Mouse (Mus musculus): ENCODE measurements around the gene Rsu1. TPM values are rescaled to one million over a fixed set of nuclear protein-coding genes. Genes with fewer than 3 reads are reported as not detected.
"Not testable (repeated sequence)": the region's sequence is repeated elsewhere in the genome, so short reads cannot be mapped to it uniquely, and the experiment has no call there.

The Rsu1 gene
- total and polyA plus RNA-seq, 2 experiments from 2014 or later: 85.8 to 114 TPM

DNA sequence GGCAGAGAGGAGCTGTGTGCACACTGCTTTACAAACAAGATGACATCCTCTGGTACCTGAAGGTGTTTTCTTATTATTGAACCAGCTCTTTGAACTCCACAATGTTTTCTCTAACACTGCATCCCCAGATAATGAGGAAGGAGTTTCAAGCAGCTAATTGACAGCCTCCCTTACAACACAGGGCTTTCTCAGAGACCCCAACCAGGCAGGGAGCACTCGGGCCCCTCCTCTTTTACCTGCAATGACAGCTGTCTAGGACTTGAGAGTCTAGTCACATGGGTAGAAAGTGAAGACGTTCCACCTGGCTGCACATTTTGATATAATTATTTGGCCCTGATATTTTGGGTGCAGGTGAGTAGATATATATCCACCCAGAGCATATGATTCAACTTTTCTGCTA is 72.2 kb downstream of the Rsu1 start:
- WGBS: 72% methylated on average over 2 of the region's 2 CpGs
- H3K27ac ChIP-seq (ENCODE audit: low read depth, low read length): no peak overlapping the region
- H3K4me2 ChIP-seq (ENCODE audit: low read depth, low read length, poor library complexity, severe bottlenecking): no peak overlapping the region
- no peaks in the 10 kb centered on the region for H3K4me1 ChIP-seq (ENCODE audit: insufficient read depth, low read length)
- H3K36me3 ChIP-seq (ENCODE audit: insufficient read depth, low read length): peaks cover 6% of the 10 kb centered on the region; the same call in 1 of the 2 replicates
- no peaks in the 10 kb centered on the region for H3K9me3 ChIP-seq (ENCODE audit: low read length)
- TF ChIP-seq CTCF (IDR thresholded peaks at IDR 0.05): no peak
- DNase-seq (ENCODE audit: low spot score): no peak
- H3K4me3 ChIP-seq (ENCODE audit: low read depth, low read length): no peak overlapping the region
- no peak overlapping the region for H3K9ac ChIP-seq (replicated peaks; ENCODE audit: low read length, poor library complexity, severe bottlenecking)
- no peak for ATAC-seq (ENCODE audit: low FRiP score)
- no peaks in the 10 kb centered on the region for H3K27me3 ChIP-seq (ENCODE audit: insufficient read depth, low read length)

DNA sequence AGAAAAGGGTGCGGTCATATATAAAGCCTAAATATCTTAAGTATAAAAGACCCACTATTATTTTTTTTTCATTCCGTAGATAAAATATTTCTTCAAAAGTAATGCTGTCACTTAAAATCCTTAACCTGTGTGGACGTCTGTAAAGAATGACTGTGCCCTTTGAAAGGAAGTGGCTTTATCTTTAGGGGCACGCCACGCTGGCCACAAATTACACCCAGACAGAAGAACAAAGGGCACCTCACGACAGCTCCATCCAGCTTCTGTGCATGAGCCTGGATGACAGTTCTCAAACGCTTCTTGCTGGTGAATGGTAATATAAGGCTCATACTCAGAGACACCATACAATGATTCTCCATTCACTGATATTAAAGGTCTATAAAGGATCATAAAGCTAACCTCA is 75.7 kb downstream of the Rsu1 start:
- H3K36me3 ChIP-seq (ENCODE audit: insufficient read depth, low read length): no peaks in the 10 kb centered on the region
- no peaks in the 10 kb centered on the region for H3K9me3 ChIP-seq (ENCODE audit: low read length)
- no peaks in the 10 kb centered on the region for H3K4me1 ChIP-seq (ENCODE audit: insufficient read depth, low read length)
- H3K9ac ChIP-seq (replicated peaks; ENCODE audit: low read length, poor library complexity, severe bottlenecking): no peak overlapping the region
- WGBS: 57% methylated on average over 7 of the region's 7 CpGs
- no peak overlapping the region for H3K4me3 ChIP-seq (ENCODE audit: low read depth, low read length)
- ATAC-seq (ENCODE audit: low FRiP score) (no peak), DNase-seq (ENCODE audit: low spot score) (no peak)
- no peak overlapping the region for H3K4me2 ChIP-seq (ENCODE audit: low read depth, low read length, poor library complexity, severe bottlenecking)
- H3K27me3 ChIP-seq (ENCODE audit: insufficient read depth, low read length): no peaks in the 10 kb centered on the region
- no peak overlapping the region for H3K27ac ChIP-seq (ENCODE audit: low read depth, low read length)
- TF ChIP-seq CTCF (IDR thresholded peaks at IDR 0.05): no peak

DNA sequence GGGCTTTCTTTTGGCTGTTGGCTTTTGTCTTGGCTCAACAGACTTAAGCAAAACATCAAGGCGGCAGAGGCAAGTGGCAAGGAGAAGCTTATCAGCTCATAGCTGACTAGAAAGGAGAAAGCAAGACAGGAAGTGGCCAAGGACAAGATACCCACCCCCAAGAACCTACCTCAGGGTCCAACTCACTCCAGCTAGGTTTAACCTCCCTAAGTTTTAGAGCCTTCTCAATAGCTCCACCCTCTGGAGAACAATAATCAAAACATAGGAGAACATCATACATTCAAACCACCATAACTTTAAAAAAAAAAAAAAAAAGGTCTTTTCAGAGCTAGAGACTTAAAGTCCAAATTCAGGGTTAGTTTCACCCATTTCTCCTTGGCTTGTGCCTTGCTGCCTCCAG is 79.1 kb downstream of the Rsu1 start:
- no peak overlapping the region for H3K4me2 ChIP-seq (ENCODE audit: low read depth, low read length, poor library complexity, severe bottlenecking)
- 94% methylated on average over 1 of the region's 1 CpGs for WGBS
- H3K4me3 ChIP-seq (ENCODE audit: low read depth, low read length): no peak overlapping the region
- H3K4me1 ChIP-seq (ENCODE audit: insufficient read depth, low read length): no peaks in the 10 kb centered on the region
- DNase-seq (ENCODE audit: low spot score) (no peak), ATAC-seq (ENCODE audit: low FRiP score) (no peak)
- H3K9ac ChIP-seq (replicated peaks; ENCODE audit: low read length, poor library complexity, severe bottlenecking): no peak overlapping the region
- H3K9me3 ChIP-seq (ENCODE audit: low read length): no peaks in the 10 kb centered on the region
- no peak overlapping the region for H3K27ac ChIP-seq (ENCODE audit: low read depth, low read length)
- TF ChIP-seq CTCF (IDR thresholded peaks at IDR 0.05): no peak
- no peaks in the 10 kb centered on the region for H3K36me3 ChIP-seq (ENCODE audit: insufficient read depth, low read length)
- H3K27me3 ChIP-seq (ENCODE audit: insufficient read depth, low read length): no peaks in the 10 kb centered on the region

DNA sequence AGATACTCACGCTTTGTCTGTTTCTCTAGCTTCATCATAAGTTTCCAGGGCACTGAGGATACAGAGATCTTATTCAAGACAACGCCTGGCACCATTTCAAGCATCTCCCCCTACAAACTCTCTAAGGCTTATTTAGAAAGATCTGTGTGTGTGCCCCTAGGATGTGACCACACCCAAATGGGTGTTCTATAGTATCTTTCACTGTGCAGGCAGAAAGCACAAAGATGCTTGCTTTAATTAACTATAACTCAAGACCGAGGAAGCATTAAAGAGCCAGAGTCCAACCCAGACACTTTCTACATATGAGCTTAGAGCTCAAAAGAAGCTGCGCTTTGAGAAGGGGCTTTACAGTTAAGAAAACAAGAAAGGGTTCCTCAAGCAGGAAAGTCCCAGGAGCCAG is 80.4 kb downstream of the Rsu1 start:
- DNase-seq (ENCODE audit: low spot score) (no peak), ATAC-seq (ENCODE audit: low FRiP score) (no peak)
- no peak overlapping the region for H3K4me3 ChIP-seq (ENCODE audit: low read depth, low read length)
- H3K27ac ChIP-seq (ENCODE audit: low read depth, low read length): no peak overlapping the region
- no peaks in the 10 kb centered on the region for H3K36me3 ChIP-seq (ENCODE audit: insufficient read depth, low read length)
- H3K9me3 ChIP-seq (ENCODE audit: low read length): no peaks in the 10 kb centered on the region
- no peak overlapping the region for H3K4me2 ChIP-seq (ENCODE audit: low read depth, low read length, poor library complexity, severe bottlenecking)
- 89% methylated on average over 4 of the region's 4 CpGs for WGBS
- no peak overlapping the region for H3K9ac ChIP-seq (replicated peaks; ENCODE audit: low read length, poor library complexity, severe bottlenecking)
- no peaks in the 10 kb centered on the region for H3K27me3 ChIP-seq (ENCODE audit: insufficient read depth, low read length)
- no peak for TF ChIP-seq CTCF (IDR thresholded peaks at IDR 0.05)
- no peaks in the 10 kb centered on the region for H3K4me1 ChIP-seq (ENCODE audit: insufficient read depth, low read length)

DNA sequence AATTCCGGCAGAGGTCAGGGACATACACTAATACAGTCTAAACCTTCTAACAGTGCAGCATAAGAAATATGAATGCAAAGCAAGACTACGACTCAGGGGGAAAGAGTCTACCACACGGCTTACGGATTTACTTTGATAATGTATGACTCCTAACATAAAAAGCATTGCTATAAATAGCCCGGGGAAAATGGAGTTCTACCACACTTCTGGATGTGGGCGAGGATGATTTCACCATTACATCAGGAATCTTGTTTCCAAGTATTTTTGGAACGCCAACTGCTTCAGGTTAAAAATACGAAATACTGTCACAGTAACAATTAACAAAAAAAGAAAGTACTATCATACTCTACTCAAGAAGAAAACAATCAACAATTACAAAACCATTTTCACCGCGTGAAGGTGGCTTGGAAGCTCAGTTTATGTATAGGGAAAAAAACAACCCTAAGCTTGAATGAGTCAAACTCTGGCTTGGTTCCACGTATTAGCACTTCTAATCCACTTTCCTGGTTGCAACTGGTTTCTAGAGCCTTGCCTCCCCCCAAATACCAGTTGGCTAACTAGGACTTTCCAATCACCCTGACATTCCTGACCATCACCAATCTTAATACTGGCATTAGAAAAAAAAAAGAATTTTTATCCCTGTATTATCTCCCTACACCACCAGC is 82.3 kb downstream of the Rsu1 start:
- no peak for ATAC-seq (ENCODE audit: low FRiP score)
- DNase-seq (ENCODE audit: low spot score): no peak
- Histone ChIP-seq H3K36me3 (ENCODE audit: insufficient read depth, low read length) (no peaks in the 10 kb centered on the region), H3K27me3 (ENCODE audit: insufficient read depth, low read length) (no peaks in the 10 kb centered on the region), H3K4me1 (ENCODE audit: insufficient read depth, low read length) (no peaks in the 10 kb centered on the region), H3K27ac (ENCODE audit: low read depth, low read length) (no peak overlapping the region), H3K9me3 (ENCODE audit: low read length) (no peaks in the 10 kb centered on the region), H3K4me2 (ENCODE audit: low read depth, low read length, poor library complexity, severe bottlenecking) (no peak overlapping the region), H3K4me3 (ENCODE audit: low read depth, low read length) (no peak overlapping the region), H3K9ac (replicated peaks; ENCODE audit: low read length, poor library complexity, severe bottlenecking) (no peak overlapping the region)
- 88% methylated on average over 11 of the region's 11 CpGs for WGBS
- no peak for TF ChIP-seq CTCF (IDR thresholded peaks at IDR 0.05)

DNA sequence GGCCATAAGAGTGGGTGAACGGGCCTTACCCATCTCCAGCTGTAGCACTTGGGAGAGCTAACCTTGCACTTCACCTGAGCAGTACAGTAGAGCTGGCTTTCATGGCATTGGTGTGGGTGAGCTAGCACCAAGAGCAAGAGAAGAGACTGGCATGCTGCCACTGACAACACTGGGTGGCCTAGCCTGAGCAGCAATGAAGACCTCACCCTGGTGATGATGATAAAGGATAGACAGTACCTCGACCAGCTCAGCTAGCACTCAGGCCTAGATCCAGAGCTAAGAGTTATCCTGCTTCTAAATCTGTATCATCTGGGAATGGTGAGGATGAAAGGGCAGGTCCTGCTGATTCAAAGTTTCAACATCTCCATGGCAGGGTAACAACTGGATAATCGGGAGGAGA is 88.1 kb downstream of the Rsu1 start:
- Histone ChIP-seq H3K27me3 (ENCODE audit: insufficient read depth, low read length) (no peaks in the 10 kb centered on the region), H3K4me2 (ENCODE audit: low read depth, low read length, poor library complexity, severe bottlenecking) (no peak overlapping the region), H3K27ac (ENCODE audit: low read depth, low read length) (no peak overlapping the region), H3K36me3 (ENCODE audit: insufficient read depth, low read length) (no peaks in the 10 kb centered on the region; the same call in 1 of the 2 replicates), H3K9ac (replicated peaks; ENCODE audit: low read length, poor library complexity, severe bottlenecking) (no peak overlapping the region), H3K9me3 (ENCODE audit: low read length) (no peaks in the 10 kb centered on the region), H3K4me1 (ENCODE audit: insufficient read depth, low read length) (no peaks in the 10 kb centered on the region), H3K4me3 (ENCODE audit: low read depth, low read length) (no peak overlapping the region)
- 94% methylated on average over 3 of the region's 3 CpGs for WGBS
- DNase-seq (ENCODE audit: low spot score) (no peak), ATAC-seq (ENCODE audit: low FRiP score) (no peak)
- TF ChIP-seq CTCF (IDR thresholded peaks at IDR 0.05): no peak

DNA sequence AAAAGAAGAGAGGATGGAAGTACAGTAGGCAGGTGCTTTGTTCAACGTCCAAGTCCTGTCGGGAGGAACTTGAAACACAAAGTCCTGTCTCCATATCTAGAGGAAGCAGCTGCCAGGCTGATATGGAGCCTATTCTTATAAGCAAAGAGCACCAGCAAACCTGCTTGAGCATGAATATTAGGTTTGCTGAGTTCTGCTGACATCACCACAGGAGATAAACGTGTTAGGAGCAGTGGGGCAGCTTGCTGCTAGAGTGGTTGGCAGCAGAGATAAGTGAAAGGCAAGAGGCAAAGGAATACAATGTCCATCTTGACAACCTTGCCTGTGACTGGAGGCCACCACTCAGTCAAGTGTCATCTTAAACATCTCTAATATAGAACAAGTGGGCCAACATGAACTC is 89.3 kb downstream of the Rsu1 start:
- not testable (repeated sequence) for ATAC-seq (ENCODE audit: low FRiP score)
- no CpG with 5 or more reads among the region's 3 CpGs for WGBS

More for the DNA sequence above, 89.3 kb downstream of the Rsu1 start:
- not testable (repeated sequence) for H3K4me1 ChIP-seq (ENCODE audit: insufficient read depth, low read length); H3K9ac ChIP-seq (replicated peaks; ENCODE audit: low read length, poor library complexity, severe bottlenecking); H3K9me3 ChIP-seq (ENCODE audit: low read length); H3K4me2 ChIP-seq (ENCODE audit: low read depth, low read length, poor library complexity, severe bottlenecking); H3K4me3 ChIP-seq (ENCODE audit: low read depth, low read length); H3K27ac ChIP-seq (ENCODE audit: low read depth, low read length); H3K27me3 ChIP-seq (ENCODE audit: insufficient read depth, low read length); H3K36me3 ChIP-seq (ENCODE audit: insufficient read depth, low read length); DNase-seq (ENCODE audit: low spot score)

Measured in midbrain, postnatal 0 days (tissue).